Mouse (Mus musculus) myocyte (in vitro differentiated cells): ENCODE data around the gene Kazn. TPM values are rescaled to one million over a fixed set of nuclear protein-coding genes. Genes with fewer than 3 reads are reported as not detected.

Experiments
- H3K27me3 ChIP-seq: one replicate; pipeline ENCODE4 v1.6.1; 2011; ENCODE audit not compliant: control insufficient read depth, insufficient read depth, insufficient read length
- H3K36me3 ChIP-seq: one replicate; pipeline ENCODE4 v1.6.1; 2011; ENCODE audit not compliant: control insufficient read depth, insufficient read depth
- H3K4me2 ChIP-seq: one replicate; pipeline ENCODE4 v1.6.1; 2011; ENCODE audit warnings: low read depth, control low read depth
- H3K4me3 ChIP-seq: one replicate; pipeline ENCODE4 v1.5.1; 2011; ENCODE audit warnings: mild to moderate bottlenecking, control low read depth, moderate library complexity
- H3K79me2 ChIP-seq: one replicate; pipeline ENCODE4 v1.6.1; 2011; ENCODE audit not compliant: control insufficient read depth, insufficient read depth
- H3ac ChIP-seq: one replicate; pipeline ENCODE4 v1.6.1; 2011; ENCODE audit not compliant: control insufficient read depth, insufficient read length
- CEBPB ChIP-seq: IDR thresholded peaks from 2 replicates; pipeline ENCODE4 v1.6.1; 2011; ENCODE audit warnings: mild to moderate bottlenecking, moderate library complexity; ENCODE audit not compliant: poor library complexity, insufficient read depth, severe bottlenecking
- E2F4 ChIP-seq: IDR thresholded peaks from one replicate; pipeline ENCODE4 v1.6.1; 2011; ENCODE audit warnings: mild to moderate bottlenecking, control low read depth, moderate library complexity; ENCODE audit not compliant: insufficient read depth
- MAX ChIP-seq: IDR thresholded peaks from one replicate; pipeline ENCODE4 v1.6.1; 2011; ENCODE audit warnings: low read depth, mild to moderate bottlenecking, control low read depth
- MYOD1 ChIP-seq, 3 experiments: IDR thresholded peaks; one replicate each; pipeline ENCODE4 v1.6.1; 2011; ENCODE audit warnings: control low read depth in 2 of 3, low read depth in 2 of 3, mild to moderate bottlenecking in 2 of 3, moderate library complexity in 1 of 3; ENCODE audit not compliant: insufficient read length in 2 of 3, control insufficient read depth in 1 of 3
- MYOG ChIP-seq, 3 experiments: IDR thresholded peaks; one replicate each; pipeline ENCODE4 v1.6.1; 2011; ENCODE audit warnings: control low read depth in 2 of 3, low read depth in 2 of 3, mild to moderate bottlenecking in 2 of 3; ENCODE audit not compliant: insufficient read length in 2 of 3, control insufficient read depth in 1 of 3, insufficient read depth in 1 of 3
- POLR2A ChIP-seq: IDR thresholded peaks from one replicate; pipeline ENCODE4 v1.6.1; 2011; ENCODE audit warnings: low read depth, mild to moderate bottlenecking, control low read depth, moderate library complexity; ENCODE audit not compliant: insufficient read length
- POLR2AphosphoS2 ChIP-seq: IDR thresholded peaks from one replicate; pipeline ENCODE4 v1.6.1; 2011; ENCODE audit warnings: low read depth, control low read depth; ENCODE audit not compliant: insufficient read length
- REST ChIP-seq: IDR thresholded peaks from one replicate; pipeline ENCODE4 v1.6.1; 2011; ENCODE audit warnings: mild to moderate bottlenecking, control low read depth, moderate library complexity; ENCODE audit not compliant: insufficient read depth, insufficient read length
- SRF ChIP-seq: IDR thresholded peaks from one replicate; pipeline ENCODE4 v1.6.1; 2011; ENCODE audit warnings: low read depth; ENCODE audit not compliant: control insufficient read depth, insufficient read length
- TCF12 ChIP-seq: IDR thresholded peaks from one replicate; pipeline ENCODE4 v1.6.1; 2011; ENCODE audit warnings: mild to moderate bottlenecking, control low read depth; ENCODE audit not compliant: poor library complexity, insufficient read depth, severe bottlenecking
- TCF3 ChIP-seq: IDR thresholded peaks from one replicate; pipeline ENCODE4 v1.6.1; 2011; ENCODE audit warnings: low read depth, control low read depth; ENCODE audit not compliant: insufficient read length
- USF1 ChIP-seq: IDR thresholded peaks from one replicate; pipeline ENCODE4 v1.6.1; 2011; ENCODE audit warnings: low read depth, mild to moderate bottlenecking, control low read depth, moderate library complexity
- polyA plus RNA-seq: library from polyadenylated mRNA; unstranded; fragments of >200 nt; fragmentation: generic; extraction: Trizol; gene quantifications from one replicate; pipeline ENCODE4 v1.2.1, GENCODE M21; 2012; ENCODE audit warnings: missing spikeins

Kazn gene
- polyA plus RNA-seq, 1 experiment = not detected

DNA sequence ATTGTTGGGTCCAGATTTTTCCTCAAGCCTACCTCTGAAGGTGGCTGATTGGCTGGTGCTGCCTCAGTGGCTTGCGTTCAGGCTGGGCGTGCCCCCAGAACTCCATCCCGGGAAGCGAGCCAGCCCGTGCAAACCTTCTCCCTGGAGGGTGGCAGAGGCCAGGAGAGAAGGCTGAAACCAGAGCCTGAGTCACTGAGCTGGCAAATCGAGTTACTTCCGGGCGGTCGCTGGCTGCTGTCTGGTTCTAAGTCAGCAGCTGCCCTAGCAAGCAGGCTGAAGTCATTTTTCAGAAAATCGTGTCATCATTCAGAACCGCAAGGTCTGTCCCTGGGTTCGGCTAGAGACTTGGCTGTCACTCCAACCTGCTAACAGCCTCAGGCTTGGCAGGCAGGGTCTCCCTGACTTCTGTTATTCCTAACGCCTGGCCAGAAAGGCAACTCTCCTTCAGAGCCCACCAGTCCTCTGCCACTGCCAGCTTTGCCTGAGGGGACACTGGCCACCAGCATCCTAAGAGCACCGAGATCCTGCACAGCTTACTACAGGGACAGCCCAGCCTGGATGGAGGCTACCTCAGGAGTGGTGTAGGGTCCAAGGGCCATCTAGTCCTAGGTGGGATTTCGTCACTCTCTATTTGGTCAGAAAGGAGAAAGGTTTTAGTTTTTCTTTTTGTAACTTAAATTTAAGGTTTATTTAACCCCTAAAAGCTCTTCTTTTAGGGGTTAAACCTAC lies 143.5 kb downstream of the Kazn start:
- TF ChIP-seq MYOD1 (IDR thresholded peaks at IDR 0.05; ENCODE audit: control insufficient read depth in 1 of 3, insufficient read length in 2 of 3, low read depth in 2 of 3) (no peak), TCF3 (no peak), REST (no peak), POLR2A (no peak)
- Histone ChIP-seq H3ac (no peak overlapping the region), H3K4me2 (no peak overlapping the region), H3K36me3 (no peaks in the 10 kb centered on the region), H3K4me3 (no peak overlapping the region), H3K79me2 (no peaks in the 10 kb centered on the region), H3K27me3 (no peaks in the 10 kb centered on the region)

DNA sequence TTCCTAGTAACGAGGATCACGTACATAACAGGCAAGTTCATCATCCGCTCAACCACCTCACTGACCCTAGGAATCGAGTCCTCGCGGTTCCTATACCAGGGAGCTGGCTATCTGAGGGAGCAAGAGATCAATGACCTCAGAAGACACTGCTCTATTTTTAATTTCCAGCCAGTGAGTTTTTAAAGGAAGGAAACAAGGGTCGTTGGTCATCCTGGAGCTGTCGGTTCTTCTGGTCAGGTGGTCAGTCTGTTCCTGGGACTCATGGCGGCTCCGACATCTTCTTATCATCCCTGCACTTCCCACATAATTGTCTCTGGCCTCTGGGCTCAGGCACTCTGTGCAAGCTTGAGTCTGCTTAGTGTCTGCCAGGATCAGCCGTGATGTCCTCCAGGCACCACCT lies 144.8 kb downstream of the Kazn start:
- TF ChIP-seq E2F4 = no peak
- TF ChIP-seq MYOG (IDR thresholded peaks at IDR 0.05; ENCODE audit: control insufficient read depth in 1 of 3, insufficient read depth in 1 of 3, insufficient read length in 2 of 3, low read depth in 2 of 3) = no peak
- H3ac ChIP-seq = no peak overlapping the region
- no peaks in the 10 kb centered on the region for H3K79me2 ChIP-seq
- no peaks in the 10 kb centered on the region for H3K36me3 ChIP-seq
- no peaks in the 10 kb centered on the region for H3K27me3 ChIP-seq
- no peak overlapping the region for H3K4me2 ChIP-seq
- no peak overlapping the region for H3K4me3 ChIP-seq

DNA sequence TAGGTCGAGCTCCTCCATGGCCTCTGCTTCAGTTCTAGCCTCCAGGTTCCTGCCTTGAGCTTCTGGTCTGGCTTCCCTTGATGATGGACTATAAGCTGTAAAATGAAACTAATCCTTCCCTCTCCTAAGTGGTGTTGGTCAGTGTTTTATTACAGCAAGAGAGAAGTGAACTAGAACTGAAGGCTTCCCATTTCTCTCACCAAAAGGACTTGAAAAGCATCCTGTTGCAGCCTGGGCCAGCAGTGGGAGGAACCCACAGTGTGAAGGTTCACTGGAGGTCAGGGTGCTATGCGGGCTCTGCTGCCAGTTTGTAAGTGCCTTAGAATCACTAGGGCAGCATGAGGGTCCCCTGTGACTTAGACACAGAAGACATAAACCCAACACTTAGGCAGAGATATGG lies 148.1 kb downstream of the Kazn start:
- H3K27me3 ChIP-seq = no peaks in the 10 kb centered on the region
- no peak overlapping the region for H3K4me3 ChIP-seq
- no peaks in the 10 kb centered on the region for H3K36me3 ChIP-seq
- no peaks in the 10 kb centered on the region for H3K79me2 ChIP-seq
- no peak overlapping the region for H3K4me2 ChIP-seq
- no peak for TF ChIP-seq USF1
- no peak for TF ChIP-seq POLR2AphosphoS2
- TF ChIP-seq CEBPB = no peak
- TF ChIP-seq MAX = no peak
- no peak for TF ChIP-seq REST
- TF ChIP-seq TCF3 = no peak
- TF ChIP-seq SRF = no peak
- no peak for TF ChIP-seq MYOG (IDR thresholded peaks at IDR 0.05; ENCODE audit: control insufficient read depth in 1 of 3, insufficient read depth in 1 of 3, insufficient read length in 2 of 3, low read depth in 2 of 3)
- TF ChIP-seq E2F4 = no peak
- no peak for TF ChIP-seq TCF12
- no peak for TF ChIP-seq MYOD1 (IDR thresholded peaks at IDR 0.05; ENCODE audit: control insufficient read depth in 1 of 3, insufficient read length in 2 of 3, low read depth in 2 of 3)
- no peak for TF ChIP-seq POLR2A
- H3ac ChIP-seq = no peak overlapping the region

DNA sequence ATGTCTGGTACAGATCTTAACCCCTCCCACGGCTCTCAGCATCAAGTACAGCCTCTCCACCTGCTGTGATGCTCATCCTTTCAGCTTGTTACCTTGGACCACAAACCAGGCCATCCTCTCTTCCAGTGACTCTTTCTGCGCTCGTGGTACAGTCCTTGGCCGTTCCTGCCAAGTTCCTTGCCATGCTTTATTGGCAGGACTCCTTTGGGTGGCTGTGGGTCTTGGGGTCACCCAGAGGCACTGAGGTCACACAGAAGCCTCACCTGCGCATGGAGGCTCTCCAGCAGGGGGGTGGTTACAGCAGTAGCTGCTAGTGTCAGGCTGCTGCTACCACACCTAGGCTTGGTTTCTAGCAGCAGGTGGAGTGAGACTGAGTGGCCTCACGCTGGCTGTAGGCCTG lies 149.2 kb downstream of the Kazn start:
- no peaks in the 10 kb centered on the region for H3K36me3 ChIP-seq
- no peak overlapping the region for H3K4me2 ChIP-seq
- TF ChIP-seq TCF3 (no peak), MYOG (IDR thresholded peaks at IDR 0.05; ENCODE audit: control insufficient read depth in 1 of 3, insufficient read depth in 1 of 3, insufficient read length in 2 of 3, low read depth in 2 of 3) (no peak), POLR2AphosphoS2 (no peak), MYOD1 (IDR thresholded peaks at IDR 0.05; ENCODE audit: control insufficient read depth in 1 of 3, insufficient read length in 2 of 3, low read depth in 2 of 3) (no peak), TCF12 (no peak)
- no peak overlapping the region for H3K4me3 ChIP-seq
- H3K27me3 ChIP-seq = no peaks in the 10 kb centered on the region
- no peaks in the 10 kb centered on the region for H3K79me2 ChIP-seq
- H3ac ChIP-seq = no peak overlapping the region

DNA sequence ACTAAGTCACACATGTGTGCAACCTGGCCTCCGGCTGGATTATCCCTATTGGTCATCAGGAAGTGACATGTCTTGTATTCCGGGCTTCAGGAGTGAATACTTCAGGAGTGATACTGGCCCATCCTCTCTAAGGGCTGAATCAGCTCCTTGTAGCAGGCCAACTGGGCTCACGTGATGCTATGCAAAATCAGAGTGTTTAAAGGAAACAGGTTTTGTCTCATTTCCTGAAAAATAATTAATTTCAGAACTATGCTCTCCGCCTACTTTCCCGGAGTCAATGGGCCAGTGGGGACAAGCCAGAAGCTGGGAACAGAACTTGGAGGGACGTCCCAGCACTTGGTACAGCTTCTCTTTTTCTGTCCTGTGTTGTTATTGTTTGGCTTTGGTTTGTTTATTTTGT lies 150.4 kb downstream of the Kazn start:
- Histone ChIP-seq H3K4me2 (no peak overlapping the region), H3K4me3 (no peak overlapping the region), H3K79me2 (no peaks in the 10 kb centered on the region), H3K27me3 (peaks cover 8% of the 10 kb centered on the region), H3ac (no peak overlapping the region), H3K36me3 (no peaks in the 10 kb centered on the region)
- TF ChIP-seq REST = no peak
- no peak for TF ChIP-seq MAX
- no peak for TF ChIP-seq CEBPB
- TF ChIP-seq SRF = no peak
- TF ChIP-seq TCF12 = no peak
- TF ChIP-seq POLR2A = no peak
- no peak for TF ChIP-seq POLR2AphosphoS2
- TF ChIP-seq E2F4 = no peak
- TF ChIP-seq MYOG (IDR thresholded peaks at IDR 0.05; ENCODE audit: control insufficient read depth in 1 of 3, insufficient read depth in 1 of 3, insufficient read length in 2 of 3, low read depth in 2 of 3) = no peak
- no peak for TF ChIP-seq TCF3
- no peak for TF ChIP-seq MYOD1 (IDR thresholded peaks at IDR 0.05; ENCODE audit: control insufficient read depth in 1 of 3, insufficient read length in 2 of 3, low read depth in 2 of 3)
